Mouse (Mus musculus) olfactory bulb, adult 2 months (tissue): Measurements from ENCODE around the gene Col4a2.

Experiments used
- CTCF ChIP-seq: fragments of 200-500 bp; IDR thresholded peaks from 2 replicates; pipeline ENCODE4 v1.5.1; 2012; ENCODE audit warnings: low read depth, mild to moderate bottlenecking, low read length, moderate library complexity; ENCODE audit not compliant: insufficient read depth
- POLR2A ChIP-seq: fragments of 200-500 bp; IDR thresholded peaks from 2 replicates; pipeline ENCODE4 v1.6.1; 2012; ENCODE audit warnings: mild to moderate bottlenecking, low read depth, low read length, moderate library complexity; ENCODE audit not compliant: insufficient read depth

- TF ChIP-seq CTCF (no peak), POLR2A (no peak)
Observed at GRCm38 (mm10) chr8:11344459-11344858, 31.9 kb downstream of the Col4a2 start.
